Mouse (Mus musculus) neural tube, embryonic 11.5 days (tissue): ENCODE results near the gene Abcb11. TPM values are rescaled to one million over a fixed set of nuclear protein-coding genes. Genes with fewer than 3 reads are reported as not detected.

Source experiments
- ATAC-seq: fragments of 200-750 bp; cut with Nextera tagmentation; 2 replicates; pipeline ENCODE4 v1.8.0; 2017; ENCODE audit warnings: moderate number of reproducible peaks, mild to moderate bottlenecking, moderate TSS enrichment, moderate library complexity; ENCODE audit not compliant: insufficient read depth, low FRiP score, low TSS enrichment
- DNase-seq: peaks from one replicate; pipeline ENCODE4 v3.0.0-alpha.2; 2015; ENCODE audit warnings: low spot score
- H3K27ac ChIP-seq: fragments of 300-500 bp; sonication (generic); 2 replicates; pipeline ENCODE4 v1.5.1; 2014; ENCODE audit warnings: low read depth, mild to moderate bottlenecking, low read length
- H3K27me3 ChIP-seq: fragments of 300-500 bp; sonication (generic); 2 replicates; pipeline ENCODE4 v1.6.1; 2014; ENCODE audit warnings: mild to moderate bottlenecking, low read length, mixed read lengths; ENCODE audit not compliant: control insufficient read depth, insufficient read depth
- H3K36me3 ChIP-seq: fragments of 300-500 bp; sonication (generic); 2 replicates; pipeline ENCODE4 v1.6.1; 2014; ENCODE audit warnings: mild to moderate bottlenecking, low read length, moderate library complexity, mixed read lengths; ENCODE audit not compliant: control insufficient read depth, insufficient read depth
- H3K4me1 ChIP-seq: fragments of 300-500 bp; sonication (generic); 2 replicates; pipeline ENCODE4 v1.6.1; 2014; ENCODE audit warnings: low read length, mixed read lengths; ENCODE audit not compliant: control insufficient read depth, insufficient read depth
- H3K4me2 ChIP-seq: fragments of 300-500 bp; sonication (generic); 2 replicates; pipeline ENCODE4 v1.6.1; 2014; ENCODE audit warnings: low read depth, mild to moderate bottlenecking, moderate library complexity
- H3K4me3 ChIP-seq: fragments of 300-500 bp; sonication (generic); 2 replicates; pipeline ENCODE4 v1.5.1; 2014; ENCODE audit warnings: low read depth, low read length
- H3K9ac ChIP-seq: fragments of 300-500 bp; sonication (generic); 2 replicates; pipeline ENCODE4 v1.6.1; 2014; ENCODE audit warnings: mild to moderate bottlenecking, low read length
- H3K9me3 ChIP-seq: fragments of 300-500 bp; sonication (generic); 2 replicates; pipeline ENCODE4 v1.6.1; 2016; ENCODE audit warnings: low read length; ENCODE audit not compliant: control insufficient read depth
- WGBS: fragments of 180-500 bp; shearing (Covaris S2); extraction: QIAGEN DNeasy Blood & Tissue Kit; methylation state at CpG from one replicate; pipeline ENCODE4 v1.1.7; 2014; 5-methylcytosine and 5-hydroxymethylcytosine counted together
- polyA plus RNA-seq: library from polyadenylated mRNA; unstranded; fragments of >200 nt; fragmentation: Nextera tagmentation; extraction: Ambion mirVana; gene quantifications from 2 replicates; pipeline ENCODE4 v1.2.1, GENCODE M21; 2014

Gene Abcb11
- polyA plus RNA-seq, 1 experiment from 2014 or later, result not detected

DNA sequence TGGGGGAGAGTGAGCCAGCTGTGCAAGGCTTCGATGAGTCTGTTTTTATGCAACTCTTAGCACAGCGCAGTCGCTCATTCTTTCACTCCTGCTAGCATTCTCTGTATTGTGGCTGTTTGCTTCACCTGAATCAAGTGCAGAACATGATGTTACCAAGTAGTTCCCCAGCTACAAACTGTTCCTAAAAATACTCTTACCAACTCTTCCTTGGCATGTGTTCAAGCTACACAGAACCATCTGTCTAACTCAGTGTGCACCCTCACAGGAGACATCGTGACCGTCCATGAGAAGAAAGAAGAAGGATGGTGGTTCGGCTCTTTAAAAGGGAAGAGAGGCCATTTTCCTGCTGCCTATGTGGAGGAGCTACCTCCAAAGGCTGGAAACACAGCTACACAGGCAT lies 153.7 kb downstream of the Abcb11 start:
- ATAC-seq, result no peak
- 91% methylated on average over 6 of the region's 6 CpGs for WGBS
- no peaks in the 10 kb centered on the region for H3K9me3 ChIP-seq

More for the DNA sequence above, 153.7 kb downstream of the Abcb11 start:
- Histone ChIP-seq H3K27ac (no peak overlapping the region), H3K4me1 (no peaks in the 10 kb centered on the region), H3K4me3 (no peak overlapping the region), H3K36me3 (no peaks in the 10 kb centered on the region), H3K27me3 (no peaks in the 10 kb centered on the region), H3K4me2 (no peak overlapping the region), H3K9ac (no peak overlapping the region)
- no peak for DNase-seq

Other genes starting within 250 kb of the Abcb11 start
- 0.90 and 1.3 TPM in 2 replicates for gene Nostrin, start 206.8 kb downstream of the Abcb11 start, polyA plus RNA-seq
- gene Spc25, start 136.4 kb downstream of the Abcb11 start, polyA plus RNA-seq, result 228 and 237 TPM in 2 replicates
- gene G6pc2, start 131.5 kb downstream of the Abcb11 start, polyA plus RNA-seq, result 0.78 TPM in 1 of 2 replicates, not detected in the other
- gene Dhrs9, start 37.8 kb upstream of the Abcb11 start, polyA plus RNA-seq, result not detected in 2 replicates
- 1.5 and 1.6 TPM in 2 replicates for gene Lrp2, start 243.4 kb upstream of the Abcb11 start, polyA plus RNA-seq